Mouse (Mus musculus) Muller cell, postnatal 12 days (primary cell): ENCODE data around the gene Cav1.

Experiments used
- DNase-seq: peaks from one replicate; pipeline ENCODE4 v3.0.0-alpha.2; 2015; ENCODE audit errors: inconsistent ontology term

Cav1 gene

GRCm38 (mm10) chr6:17317167-17317524 lies 11.0 kb downstream of the Cav1 start:
- no peak for DNase-seq

GRCm38 (mm10) chr6:17317944-17318343 lies 11.8 kb downstream of the Cav1 start:
- DNase-seq = no peak

- no peak for DNase-seq
Observed at GRCm38 (mm10) chr6:17321976-17322375, 15.8 kb downstream of the Cav1 start.

GRCm38 (mm10) chr6:17327216-17327615 lies 21.1 kb downstream of the Cav1 start:
- DNase-seq = no peak

GRCm38 (mm10) chr6:17329801-17330200 lies 23.7 kb downstream of the Cav1 start:
- DNase-seq = no peak

GRCm38 (mm10) chr6:17337724-17338123 lies 31.6 kb downstream of the Cav1 start:
- DNase-seq = no peak

- DNase-seq = no peak
Observed at GRCm38 (mm10) chr6:17340406-17340805, 34.3 kb downstream of the Cav1 start.

- no peak for DNase-seq
Observed at GRCm38 (mm10) chr6:17348011-17348410, 41.9 kb downstream of the Cav1 start.

- DNase-seq = no peak
Observed at GRCm38 (mm10) chr6:17350803-17351202, 44.7 kb downstream of the Cav1 start.

GRCm38 (mm10) chr6:17358896-17359690 lies 53.0 kb downstream of the Cav1 start:
- peak; percentile 51 for DNase-seq

- no peak for DNase-seq
Observed at GRCm38 (mm10) chr6:17362771-17363170, 56.6 kb downstream of the Cav1 start.

- DNase-seq = no peak
Observed at GRCm38 (mm10) chr6:17363446-17364179, 57.5 kb downstream of the Cav1 start.

- DNase-seq = no peak
Observed at GRCm38 (mm10) chr6:17374326-17374725, 68.2 kb downstream of the Cav1 start.

GRCm38 (mm10) chr6:17377371-17377770 lies 71.2 kb downstream of the Cav1 start:
- no peak for DNase-seq

- no peak for DNase-seq
Observed at GRCm38 (mm10) chr6:17380102-17380501, 74.0 kb downstream of the Cav1 start.

- no peak for DNase-seq
Observed at GRCm38 (mm10) chr6:17381690-17382089, 75.6 kb downstream of the Cav1 start.

GRCm38 (mm10) chr6:17385531-17385930 lies 79.4 kb downstream of the Cav1 start:
- DNase-seq = no peak

GRCm38 (mm10) chr6:17387991-17388710 lies 82.0 kb downstream of the Cav1 start:
- peak; percentile 82 for DNase-seq
